Mouse (Mus musculus) thymus, adult 2 months (tissue): ENCODE results near the gene Olfr361. TPM values are rescaled to one million over a fixed set of nuclear protein-coding genes. Genes with fewer than 3 reads are reported as not detected.
"Not testable (repeated sequence)": the region's sequence is repeated elsewhere in the genome, so short reads cannot be mapped to it uniquely, and the experiment has no call there.

Experiments used
- DNase-seq: peaks from one replicate; pipeline ENCODE4 v3.0.0; 2021
- H3K27ac ChIP-seq: fragments of 200-500 bp; 2 replicates; pipeline ENCODE4 v1.5.1; 2012; ENCODE audit warnings: low read length, control low read depth; ENCODE audit not compliant: control insufficient read depth, insufficient read depth
- H3K27me3 ChIP-seq: fragments of 200-500 bp; 2 replicates; pipeline ENCODE4 v1.6.1; 2012; ENCODE audit warnings: mild to moderate bottlenecking, low read length, moderate library complexity, mixed read lengths; ENCODE audit not compliant: control insufficient read depth, insufficient read depth
- H3K36me3 ChIP-seq: fragments of 200-500 bp; 2 replicates; pipeline ENCODE4 v1.6.1; 2012; ENCODE audit warnings: mild to moderate bottlenecking, low read length, moderate library complexity; ENCODE audit not compliant: control insufficient read depth, insufficient read depth
- H3K4me1 ChIP-seq: fragments of 200-500 bp; replicated peaks from 2 replicates; pipeline ENCODE4 v1.6.1; 2012; ENCODE audit warnings: low read length; ENCODE audit not compliant: control insufficient read depth, insufficient read depth
- H3K4me3 ChIP-seq: fragments of 200-500 bp; 2 replicates; pipeline ENCODE4 v1.5.1; 2012; ENCODE audit warnings: mild to moderate bottlenecking, low read length, control low read depth, moderate library complexity; ENCODE audit not compliant: control insufficient read depth, insufficient read depth
- CTCF ChIP-seq: fragments of 200-500 bp; IDR thresholded peaks from 2 replicates; pipeline ENCODE4 v1.5.1; 2012; ENCODE audit warnings: mild to moderate bottlenecking, control low read depth, low read length, moderate library complexity, borderline replicate concordance; ENCODE audit not compliant: control insufficient read depth, poor library complexity, insufficient read depth; ENCODE audit errors: extremely low read depth
- POLR2A ChIP-seq: fragments of 200-500 bp; IDR thresholded peaks from 2 replicates; pipeline ENCODE4 v1.6.1; 2012; ENCODE audit warnings: mild to moderate bottlenecking, low read length, control low read depth, moderate library complexity; ENCODE audit not compliant: control insufficient read depth, poor library complexity, insufficient read depth; ENCODE audit errors: extremely low read depth
- WGBS: fragments of 180-500 bp; shearing (Covaris S2); methylation state at CpG from one replicate; pipeline ENCODE4 v1.1.7; 2018; 5-methylcytosine and 5-hydroxymethylcytosine counted together
- polyA plus RNA-seq: library from polyadenylated mRNA; depleted of rRNA; stranded (reverse); fragments of >200 nt; gene quantifications from 2 replicates; pipeline ENCODE4 v1.2.3, GENCODE M21; 2012; rRNA removed

Gene Olfr361
- polyA plus RNA-seq = not detected in 2 replicates

GRCm38 (mm10) chr2:37089190-37089589 lies at the start of gene Olfr361:
Olfr361 (minus strand) TSS chr2:37089290.
- DNase-seq, H3K4me3 ChIP-seq, H3K36me3 ChIP-seq, H3K27me3 ChIP-seq, H3K4me1 ChIP-seq, H3K27ac ChIP-seq: not testable (repeated sequence)
- WGBS = 83% methylated on average over 1 of the region's 1 CpGs

DNA sequence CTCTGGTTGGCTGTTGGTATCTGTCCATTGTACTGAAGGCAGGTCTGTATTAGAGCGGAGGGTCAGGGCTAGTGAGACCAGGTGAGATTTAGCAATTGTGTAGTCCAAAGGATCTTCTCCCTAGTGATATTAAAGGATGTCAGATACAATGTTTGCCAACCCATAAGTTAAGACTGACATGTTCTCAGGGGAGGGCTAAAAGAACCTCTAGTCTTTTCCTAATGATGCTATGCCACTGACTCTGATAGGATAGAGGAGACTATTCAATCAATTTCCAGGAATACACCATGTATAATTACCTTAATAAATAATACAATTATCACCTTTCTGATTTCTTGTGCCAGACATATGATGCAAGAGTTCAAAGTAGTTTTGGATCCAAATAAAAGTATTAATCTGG lies 28.7 kb upstream of the Olfr361 start, which contains the start of gene Olfr362:
Olfr362 (minus strand) TSS at position 101 of the 400 bp plus-strand sequence.
- WGBS = 98% methylated on average over 1 of the region's 1 CpGs
- Histone ChIP-seq H3K27ac (no peak within 1 kb of the TSS), H3K4me1 (no peaks in the 10 kb centered on the region), H3K4me3 (no peak within 1 kb of the TSS), H3K36me3 (no peaks in the 10 kb centered on the region), H3K27me3 (no peaks in the 10 kb centered on the region)
- no peak for DNase-seq
- TF ChIP-seq POLR2A = no peak
- TF ChIP-seq CTCF = no peak

GRCm38 (mm10) chr2:37065446-37065845 lies 23.6 kb downstream of the Olfr361 start, which contains the start of gene Olfr360:
Olfr360 (plus strand) TSS chr2:37065746.
- no peak within 1 kb of the TSS for H3K4me3 ChIP-seq
- TF ChIP-seq CTCF (no peak), POLR2A (no peak)
- no peaks in the 10 kb centered on the region for H3K36me3 ChIP-seq
- no peak within 1 kb of the TSS for H3K27ac ChIP-seq
- H3K4me1 ChIP-seq = no peaks in the 10 kb centered on the region
- no peak for DNase-seq
- no peaks in the 10 kb centered on the region for H3K27me3 ChIP-seq

Other genes with a start within 250 kb of the Olfr361 start
- not detected in 2 replicates for gene Olfr350, start 243.0 kb downstream of the Olfr361 start, polyA plus RNA-seq
- not detected in 2 replicates for gene Olfr351, start 226.6 kb downstream of the Olfr361 start, polyA plus RNA-seq
- not detected in 2 replicates for gene Olfr352, start 220.8 kb downstream of the Olfr361 start, polyA plus RNA-seq
- not detected in 2 replicates for gene Olfr353, start 196.4 kb downstream of the Olfr361 start, polyA plus RNA-seq
- not detected in 2 replicates for gene Olfr354, start 183.6 kb downstream of the Olfr361 start, polyA plus RNA-seq
- not detected in 2 replicates for gene Olfr355, start 160.4 kb downstream of the Olfr361 start, polyA plus RNA-seq
- gene Olfr356, start 152.2 kb downstream of the Olfr361 start, polyA plus RNA-seq = not detected in 2 replicates
- not detected in 2 replicates for gene Olfr357, start 95.5 kb downstream of the Olfr361 start, polyA plus RNA-seq
- not detected in 2 replicates for gene Olfr358, start 80.0 kb downstream of the Olfr361 start, polyA plus RNA-seq
- gene Olfr360, start 23.5 kb downstream of the Olfr361 start, polyA plus RNA-seq = not detected in 2 replicates
- gene Olfr362, start 28.6 kb upstream of the Olfr361 start, polyA plus RNA-seq = not detected in 2 replicates
- not detected in 2 replicates for gene Olfr364-ps1, start 50.0 kb upstream of the Olfr361 start, polyA plus RNA-seq
- not detected in 2 replicates for gene Olfr365, start 98.9 kb upstream of the Olfr361 start, polyA plus RNA-seq
- not detected in 2 replicates for gene Olfr366, start 122.3 kb upstream of the Olfr361 start, polyA plus RNA-seq
- gene Olfr368, start 237.2 kb upstream of the Olfr361 start, polyA plus RNA-seq = 0.18 TPM in 1 of 2 replicates, not detected in the other